Mouse (Mus musculus) MEL (cell line): ENCODE results near the gene Txndc15. TPM values are rescaled to one million over a fixed set of nuclear protein-coding genes. Genes with fewer than 3 reads are reported as not detected.
"Not testable (repeated sequence)": the region's sequence is repeated elsewhere in the genome, so short reads cannot be mapped to it uniquely, and the experiment has no call there.

ENCODE experiments used
- DNase-seq: peaks from one replicate; pipeline ENCODE4 v3.0.0; 2011; ENCODE audit warnings: low read depth, low spot score
- H3K27ac ChIP-seq: 2 replicates; pipeline ENCODE4 v1.5.1; 2012; ENCODE audit warnings: low read depth, mild to moderate bottlenecking, control low read depth, low read length, moderate library complexity; ENCODE audit not compliant: control insufficient read depth
- H3K27me3 ChIP-seq, 2 experiments: fragments of 150-350 bp in 1 of 2; sonication (generic) in 1 of 2; 2 replicates each; pipeline ENCODE4 v1.6.1; 2012; ENCODE audit warnings: low read length in 2 of 2, mild to moderate bottlenecking in 2 of 2, improper control_type of control experiment in 1 of 2, moderate library complexity in 1 of 2; ENCODE audit not compliant: insufficient read depth in 2 of 2, control insufficient read depth in 1 of 2
- H3K36me3 ChIP-seq, 2 experiments: 2 replicates each; pipeline ENCODE4 v1.6.1; 2012 to 2014; ENCODE audit warnings: low read length in 2 of 2, improper control_type of control experiment in 1 of 2, inconsistent platforms in 1 of 2, mild to moderate bottlenecking in 1 of 2; ENCODE audit not compliant: insufficient read depth in 2 of 2, control insufficient read depth in 1 of 2
- H3K4me1 ChIP-seq, 2 experiments: fragments of 150-350 bp in 1 of 2; sonication (generic) in 1 of 2; 2 replicates each; pipeline ENCODE4 v1.6.1; 2012; ENCODE audit warnings: low read length in 2 of 2, improper control_type of control experiment in 1 of 2, mild to moderate bottlenecking in 1 of 2; ENCODE audit not compliant: insufficient read depth in 2 of 2, control insufficient read depth in 1 of 2
- H3K4me3 ChIP-seq, 2 experiments: fragments of 150-350 bp in 1 of 2; sonication (generic) in 1 of 2; 2 replicates each; pipeline ENCODE4 v1.5.1; 2012; ENCODE audit warnings: low read depth in 2 of 2, low read length in 2 of 2, mild to moderate bottlenecking in 2 of 2, moderate library complexity in 2 of 2, control low read depth in 1 of 2, improper control_type of control experiment in 1 of 2; ENCODE audit not compliant: control insufficient read depth in 1 of 2, insufficient read depth in 1 of 2
- H3K79me2 ChIP-seq: 2 replicates; pipeline ENCODE4 v1.6.1; 2012; ENCODE audit warnings: mild to moderate bottlenecking, low read length, moderate library complexity; ENCODE audit not compliant: control insufficient read depth, poor library complexity, insufficient read depth
- H3K9ac ChIP-seq: 2 replicates; pipeline ENCODE4 v1.6.1; 2012; ENCODE audit warnings: low read depth, mild to moderate bottlenecking, control low read depth, low read length, moderate library complexity; ENCODE audit not compliant: control insufficient read depth, poor library complexity, severe bottlenecking
- H3K9me3 ChIP-seq: fragments of 150-350 bp; sonication (generic); replicated peaks from 2 replicates; pipeline ENCODE4 v1.6.1; 2012; ENCODE audit warnings: mild to moderate bottlenecking, low read length, improper control_type of control experiment, moderate library complexity; ENCODE audit not compliant: insufficient read depth
- CHD2 ChIP-seq: IDR thresholded peaks from 2 replicates; pipeline ENCODE4 v1.6.1; 2011; ENCODE audit warnings: low read length, improper control_type of control experiment
- CTCF ChIP-seq, 3 experiments: IDR thresholded peaks in 2 of 3; conservative IDR thresholded peaks in 1 of 3; 2 replicates each; pipeline ENCODE4 v1.5.1; 2011 to 2012; ENCODE audit warnings: low read length in 3 of 3, low read depth in 2 of 3, mild to moderate bottlenecking in 2 of 3, improper control_type of control experiment in 1 of 3, inconsistent platforms in 1 of 3, mixed read lengths in 1 of 3, moderate library complexity in 1 of 3; ENCODE audit not compliant: control insufficient read depth in 1 of 3, insufficient read depth in 1 of 3, poor library complexity in 1 of 3, severe bottlenecking in 1 of 3
- E2F4 ChIP-seq: IDR thresholded peaks from 2 replicates; pipeline ENCODE4 v1.6.1; 2011; ENCODE audit warnings: low read depth, low read length, improper control_type of control experiment, borderline replicate concordance
- ELF1 ChIP-seq: IDR thresholded peaks from 2 replicates; pipeline ENCODE4 v1.6.1; 2014; ENCODE audit warnings: low read depth, mild to moderate bottlenecking, inconsistent platforms, low read length, improper control_type of control experiment, moderate library complexity
- GABPA ChIP-seq: IDR thresholded peaks from 2 replicates; pipeline ENCODE4 v1.6.1; 2012; ENCODE audit warnings: low read depth, mild to moderate bottlenecking, inconsistent platforms, low read length, improper control_type of control experiment, moderate library complexity
- GATA1 ChIP-seq: IDR thresholded peaks from 2 replicates; pipeline ENCODE4 v1.6.1; 2011; ENCODE audit warnings: low read depth, low read length, improper control_type of control experiment
- KAT2A ChIP-seq: conservative IDR thresholded peaks from 2 replicates; pipeline ENCODE4 v1.6.1; 2012; ENCODE audit warnings: low read depth, low read length, improper control_type of control experiment, inconsistent platforms
- MAFK ChIP-seq: IDR thresholded peaks from 2 replicates; pipeline ENCODE4 v1.6.1; 2011; ENCODE audit warnings: low read depth, mild to moderate bottlenecking, low read length, improper control_type of control experiment, borderline replicate concordance
- MAZ ChIP-seq: IDR thresholded peaks from 2 replicates; pipeline ENCODE4 v1.6.1; 2012; ENCODE audit warnings: low read depth, mild to moderate bottlenecking, inconsistent platforms, low read length, improper control_type of control experiment
- MEF2A ChIP-seq: IDR thresholded peaks from 2 replicates; pipeline ENCODE4 v1.6.1; 2014; ENCODE audit warnings: low read depth, mild to moderate bottlenecking, inconsistent platforms, low read length, improper control_type of control experiment; ENCODE audit not compliant: poor library complexity, insufficient replicate concordance, severe bottlenecking; ENCODE audit errors: extremely low read depth
- MYB ChIP-seq: IDR thresholded peaks from 2 replicates; pipeline ENCODE4 v1.6.1; 2011; ENCODE audit warnings: mild to moderate bottlenecking, low read depth, low read length, improper control_type of control experiment
- MYC ChIP-seq: IDR thresholded peaks from 2 replicates; pipeline ENCODE4 v1.6.1; 2011; ENCODE audit warnings: low read depth, mild to moderate bottlenecking, low read length, improper control_type of control experiment, moderate library complexity
- NRF1 ChIP-seq: IDR thresholded peaks from 2 replicates; pipeline ENCODE4 v1.6.1; 2014; ENCODE audit warnings: low read depth, mild to moderate bottlenecking, inconsistent platforms, low read length, improper control_type of control experiment, moderate library complexity; ENCODE audit not compliant: poor library complexity, insufficient read depth, severe bottlenecking
- POLR2AphosphoS2 ChIP-seq: IDR thresholded peaks from 2 replicates; pipeline ENCODE4 v1.6.1; 2011; ENCODE audit warnings: low read length, improper control_type of control experiment
- RAD21 ChIP-seq: IDR thresholded peaks from 2 replicates; pipeline ENCODE4 v1.6.1; 2011; ENCODE audit warnings: mild to moderate bottlenecking, low read depth, low read length, improper control_type of control experiment
- RCOR1 ChIP-seq: IDR thresholded peaks from 2 replicates; pipeline ENCODE4 v1.6.1; 2012; ENCODE audit warnings: low read depth, mild to moderate bottlenecking, inconsistent platforms, low read length, improper control_type of control experiment
- SMC3 ChIP-seq: IDR thresholded peaks from 2 replicates; pipeline ENCODE4 v1.6.1; 2011; ENCODE audit warnings: low read depth, low read length, improper control_type of control experiment
- TAL1 ChIP-seq: IDR thresholded peaks from 2 replicates; pipeline ENCODE4 v1.6.1; 2012; ENCODE audit warnings: mild to moderate bottlenecking, inconsistent platforms, low read length, moderate library complexity, mixed read lengths
- TBP ChIP-seq: IDR thresholded peaks from 2 replicates; pipeline ENCODE4 v1.8.0; 2011; ENCODE audit warnings: low read depth, low read length, improper control_type of control experiment
- TCF12 ChIP-seq: IDR thresholded peaks from 2 replicates; pipeline ENCODE4 v1.6.1; 2014; ENCODE audit warnings: low read depth, mild to moderate bottlenecking, inconsistent platforms, low read length, improper control_type of control experiment, moderate library complexity
- ZC3H11A ChIP-seq: IDR thresholded peaks from 2 replicates; pipeline ENCODE4 v1.6.1; 2012; ENCODE audit warnings: low read depth, mild to moderate bottlenecking, inconsistent platforms, low read length, improper control_type of control experiment
- ZKSCAN1 ChIP-seq: IDR thresholded peaks from 2 replicates; pipeline ENCODE4 v1.6.1; 2012; ENCODE audit warnings: low read depth, mild to moderate bottlenecking, inconsistent platforms, low read length, improper control_type of control experiment, moderate library complexity
- ZMIZ1 ChIP-seq: IDR thresholded peaks from 2 replicates; pipeline ENCODE4 v1.6.1; 2012; ENCODE audit warnings: low read depth, mild to moderate bottlenecking, inconsistent platforms, low read length, improper control_type of control experiment, moderate library complexity
- ZNF384 ChIP-seq: IDR thresholded peaks from 2 replicates; pipeline ENCODE4 v1.6.1; 2012; ENCODE audit warnings: low read depth, mild to moderate bottlenecking, inconsistent platforms, low read length, improper control_type of control experiment
- polyA plus RNA-seq, 2 experiments: library from polyadenylated mRNA; stranded (reverse) in 1 of 2; unstranded in 1 of 2; fragments of >175 nt in 1 of 2; fragments of >200 nt in 1 of 2; gene quantifications; 2 replicates each; pipeline versions ENCODE4 v1.2.1 to v1.2.4; 2012; ENCODE audit warnings: low replicate concordance in 2 of 2, low read depth in 1 of 2; ENCODE audit not compliant: insufficient read length in 2 of 2, insufficient read depth in 1 of 2, missing spikeins in 1 of 2
- total RNA-seq: library from RNA; depleted of rRNA; stranded (reverse); fragments of 300-350 nt; gene quantifications from 2 replicates; pipeline ENCODE4 v1.2.3, GENCODE M21; 2012

The Txndc15 gene
- total and polyA plus RNA-seq, 3 experiments = 31.5 to 43.0 TPM; not detected in 1

- TF ChIP-seq ZMIZ1 = peak; percentile 4; the same call in 1 of the 2 replicates
- 0 out of 2 replicates have a peak, but pooled peaks have one; percentile 31 for TF ChIP-seq MAZ
- TF ChIP-seq ZKSCAN1 = no peak
- TF ChIP-seq KAT2A = no peak
Observed at GRCm38 (mm10) chr13:55693243-55693721, 21.2 kb upstream of the Txndc15 start (continued).

DNA sequence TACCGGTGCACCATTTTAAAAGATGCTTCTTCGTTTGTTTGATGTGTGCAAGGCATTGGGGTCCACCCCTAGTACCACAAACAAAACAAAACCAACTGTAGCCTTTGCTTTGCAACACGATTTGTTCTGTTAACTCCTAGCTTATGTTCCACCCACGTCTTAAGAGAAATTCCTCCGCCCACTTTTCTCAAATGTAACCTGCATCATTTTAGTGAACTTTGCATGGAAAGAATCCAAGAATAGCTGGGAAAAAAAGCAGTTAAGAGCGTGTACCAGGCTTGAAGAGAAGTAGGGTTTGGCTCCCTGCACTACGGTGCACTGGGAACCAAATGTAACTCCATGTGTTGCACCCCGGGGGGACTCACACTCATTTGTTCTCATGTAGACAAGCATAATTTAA, 20.3 kb upstream of the Txndc15 start:
- no peak for TF ChIP-seq ZC3H11A
- TF ChIP-seq CHD2 = no peak
- TF ChIP-seq E2F4 = no peak
- no peak for TF ChIP-seq MEF2A
- no peak for TF ChIP-seq ZNF384
- no peak for TF ChIP-seq TBP
- TF ChIP-seq MYC = no peak
- peak; percentile 50 for DNase-seq
- Histone ChIP-seq H3K4me1 (peaks cover 0 to 18% of the 10 kb centered on the region in 2 experiments; a peak in 3 of 4 replicates), H3K9me3 (no peaks in the 10 kb centered on the region), H3K4me3 (peak overlapping the region; percentile 93 to 96), H3K79me2 (peaks cover 52% of the 10 kb centered on the region), H3K36me3 (peaks cover 13 to 19% of the 10 kb centered on the region in 2 experiments), H3K27me3 (no peaks in the 10 kb centered on the region), H3K27ac (no peak overlapping the region; the same call in 1 of the 2 replicates), H3K9ac (peak overlapping the region; percentile 99)

DNA sequence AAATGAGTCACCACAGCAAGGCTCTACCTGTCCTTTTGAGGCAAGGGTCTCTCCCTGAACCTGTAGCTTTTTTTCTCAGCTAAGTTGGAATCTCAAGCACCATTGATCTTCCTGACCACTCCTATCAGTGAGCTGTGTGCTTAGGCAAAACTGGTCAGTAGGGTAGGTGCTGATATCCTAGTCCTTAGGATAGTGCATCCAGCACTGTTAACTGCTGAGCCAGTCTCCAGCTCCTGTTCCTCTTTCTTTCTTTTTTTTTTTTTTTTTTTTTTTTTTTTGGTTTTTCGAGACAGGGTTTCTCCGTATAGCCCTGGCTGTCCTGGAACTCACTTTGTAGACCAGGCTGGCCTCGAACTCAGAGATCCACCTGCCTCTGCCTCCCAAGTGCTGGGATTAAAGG, 18.5 kb upstream of the Txndc15 start:
- not testable (repeated sequence) for H3K27ac ChIP-seq, H3K27me3 ChIP-seq, H3K4me3 ChIP-seq, H3K9ac ChIP-seq, H3K9me3 ChIP-seq
- peaks cover 19 to 27% of the 10 kb centered on the region in 2 experiments for H3K36me3 ChIP-seq
- peak; percentile 88 for TF ChIP-seq ZNF384
- peak; percentile 47 for DNase-seq
- H3K4me1 ChIP-seq = peaks cover 0 to 18% of the 10 kb centered on the region in 2 experiments; a peak in 3 of 4 replicates
- peaks cover 53% of the 10 kb centered on the region for H3K79me2 ChIP-seq

GRCm38 (mm10) chr13:55704301-55704700, 10.1 kb upstream of the Txndc15 start:
- DNase-seq = peak; percentile 23
- H3K27ac ChIP-seq = no peak overlapping the region
- H3K4me1 ChIP-seq = no peaks in the 10 kb centered on the region
- H3K36me3 ChIP-seq = peaks cover 0 to 23% of the 10 kb centered on the region in 2 experiments; a peak in 2 of 4 replicates
- H3K4me3 ChIP-seq = no peak overlapping the region
- H3K9ac ChIP-seq = no peak overlapping the region
- no peaks in the 10 kb centered on the region; the same call in 1 of the 2 replicates for H3K79me2 ChIP-seq
- H3K27me3 ChIP-seq = no peaks in the 10 kb centered on the region
- no peaks in the 10 kb centered on the region for H3K9me3 ChIP-seq
- TF ChIP-seq MYB (no peak), GATA1 (no peak), CTCF (IDR thresholded peaks at IDR 0.05 in 2 of 3, conservative IDR thresholded peaks at IDR 0.05 in 1 of 3; ENCODE audit: control insufficient read depth in 1 of 3, insufficient read depth in 1 of 3, low read depth in 2 of 3, low read length in 3 of 3, poor library complexity in 1 of 3, severe bottlenecking in 1 of 3) (no peak), POLR2AphosphoS2 (no peak), TCF12 (no peak), ZMIZ1 (no peak), SMC3 (no peak), ELF1 (no peak), ZC3H11A (no peak), MAZ (no peak), CHD2 (no peak), RCOR1 (no peak), GABPA (no peak), TAL1 (no peak), RAD21 (no peak), MAFK (no peak), NRF1 (no peak)
